Mouse (Mus musculus) common myeloid progenitor, adult 5-6 weeks (primary cell): ENCODE measurements at regions not wholly inside any gene's neighbourhood (a gene's known extent, or its start where the extent isn't known, plus 50 kb on each side); places are given as distances from the start of the nearest gene placed in this dataset.

Source experiments
- ATAC-seq: replicated peaks from 2 replicates; pipeline ENCODE4 v1.8.0; 2016; ENCODE audit warnings: low read depth, mild to moderate bottlenecking, moderate TSS enrichment, inconsistent platforms; ENCODE audit not compliant: poor library complexity, severe bottlenecking

- no peak for ATAC-seq
Observed at GRCm38 (mm10) chr8:6813816-6814215, 1708.7 kb upstream of the Slc10a2 start.

GRCm38 (mm10) chr8:6807116-6807515 lies 1702.0 kb upstream of the Slc10a2 start:
- ATAC-seq: no peak

GRCm38 (mm10) chr8:6803199-6803598 lies 1698.0 kb upstream of the Slc10a2 start:
- ATAC-seq: no peak

- no peak for ATAC-seq
Observed at GRCm38 (mm10) chr8:6801076-6801475, 1695.9 kb upstream of the Slc10a2 start.

- ATAC-seq: 0 out of 2 replicates have a peak, but pooled peaks have one; percentile 15
Observed at GRCm38 (mm10) chr8:6789096-6789495, 1683.9 kb upstream of the Slc10a2 start.

- no peak for ATAC-seq
Observed at GRCm38 (mm10) chr8:6780983-6781382, 1675.8 kb upstream of the Slc10a2 start.

- no peak for ATAC-seq
Observed at GRCm38 (mm10) chr8:6775103-6775502, 1670.0 kb upstream of the Slc10a2 start.

- ATAC-seq: no peak
Observed at GRCm38 (mm10) chr8:6729571-6729970, 1624.4 kb upstream of the Slc10a2 start.

- no peak for ATAC-seq
Observed at GRCm38 (mm10) chr8:6708886-6709449, 1603.8 kb upstream of the Slc10a2 start.

GRCm38 (mm10) chr8:6688595-6688994 lies 1583.4 kb upstream of the Slc10a2 start:
- no peak for ATAC-seq

- no peak for ATAC-seq
Observed at GRCm38 (mm10) chr8:6658860-6659259, 1553.7 kb upstream of the Slc10a2 start.

GRCm38 (mm10) chr8:6657451-6657990 lies 1552.4 kb upstream of the Slc10a2 start:
- no peak for ATAC-seq

GRCm38 (mm10) chr8:6652180-6652579 lies 1547.0 kb upstream of the Slc10a2 start:
- ATAC-seq: no peak

- ATAC-seq: no peak
Observed at GRCm38 (mm10) chr8:6648083-6648482, 1542.9 kb upstream of the Slc10a2 start.

GRCm38 (mm10) chr8:6645287-6645957 lies 1540.3 kb upstream of the Slc10a2 start:
- no peak for ATAC-seq

GRCm38 (mm10) chr8:6644396-6644795 lies 1539.2 kb upstream of the Slc10a2 start:
- no peak for ATAC-seq

- ATAC-seq: no peak
Observed at GRCm38 (mm10) chr8:6627009-6627557, 1521.9 kb upstream of the Slc10a2 start.

GRCm38 (mm10) chr8:6608891-6609290 lies 1503.7 kb upstream of the Slc10a2 start:
- no peak for ATAC-seq

GRCm38 (mm10) chr8:6606854-6607535 lies 1501.8 kb upstream of the Slc10a2 start:
- ATAC-seq: peak; percentile 96

GRCm38 (mm10) chr8:6604232-6604804 lies 1499.2 kb upstream of the Slc10a2 start:
- ATAC-seq: no peak

- ATAC-seq: no peak
Observed at GRCm38 (mm10) chr8:6590146-6590545, 1485.0 kb upstream of the Slc10a2 start.
